Mouse (Mus musculus) layer of hippocampus, adult 11-12 months (tissue): ENCODE measurements around the gene Slc35d2.
"Not testable (repeated sequence)": the region's sequence is repeated elsewhere in the genome, so short reads cannot be mapped to it uniquely, and the experiment has no call there.

ENCODE experiments used
- DNase-seq: peaks from one replicate; pipeline ENCODE4 v3.0.0; 2022; ENCODE audit warnings: low spot score

Slc35d2 gene

DNA sequence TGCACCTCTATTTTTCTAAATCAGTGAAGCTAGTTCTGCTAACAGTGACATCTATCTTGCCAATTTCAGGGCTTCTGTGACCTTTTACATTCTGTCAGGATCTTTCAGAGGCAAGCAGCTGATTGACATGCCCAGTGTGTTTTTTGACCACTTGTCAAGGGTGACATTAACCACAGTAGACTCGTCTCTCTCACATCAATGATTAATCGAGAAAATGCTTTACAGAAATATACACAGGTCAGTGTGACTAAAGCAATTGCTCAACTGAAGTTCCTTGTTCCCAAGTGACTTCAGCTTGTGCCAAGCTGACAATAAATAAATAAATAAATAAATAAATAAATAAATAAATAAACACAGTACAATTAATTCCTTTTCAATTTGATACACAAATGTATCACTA is 76.9 kb downstream of the Slc35d2 start:
- DNase-seq = not testable (repeated sequence)

DNA sequence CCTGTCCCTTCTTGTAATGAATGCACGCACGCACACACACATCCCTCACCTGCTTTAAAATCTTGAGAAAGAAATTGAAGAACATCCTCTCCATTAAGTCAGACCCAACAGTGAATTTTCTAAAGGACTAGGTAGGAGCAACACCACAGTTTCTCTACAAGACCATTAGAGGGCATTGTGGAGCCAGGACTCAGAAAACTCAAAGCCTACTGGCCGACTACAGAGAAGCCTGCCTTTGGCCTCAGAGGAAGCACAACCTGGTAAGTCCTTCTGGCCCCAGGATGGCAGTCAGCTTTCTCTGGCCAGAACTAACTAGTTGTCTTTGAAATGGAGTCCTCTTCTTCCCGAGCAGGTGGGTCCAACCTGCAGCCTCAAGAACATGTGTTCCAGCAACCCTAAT is 78.3 kb downstream of the Slc35d2 start:
- no peak for DNase-seq

DNA sequence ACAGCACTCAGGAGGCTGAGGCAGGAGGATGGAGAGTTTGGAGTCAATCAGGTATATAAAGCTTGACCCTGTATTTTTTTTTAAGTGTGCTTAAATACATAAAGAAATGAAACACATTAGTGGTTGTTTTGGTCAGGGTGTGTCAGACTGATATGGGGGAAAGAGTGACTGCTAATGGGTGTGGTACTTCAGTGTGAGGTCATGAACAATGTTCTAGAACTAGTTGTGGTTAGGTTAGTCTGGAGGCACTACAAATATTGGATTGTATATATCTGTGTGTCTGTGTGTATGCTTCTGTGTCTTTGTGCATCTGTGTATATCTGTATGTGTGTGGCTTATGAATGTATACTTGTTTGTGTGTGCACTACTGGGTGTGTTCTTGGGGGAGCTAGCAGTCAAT is 79.6 kb downstream of the Slc35d2 start:
- no peak for DNase-seq

DNA sequence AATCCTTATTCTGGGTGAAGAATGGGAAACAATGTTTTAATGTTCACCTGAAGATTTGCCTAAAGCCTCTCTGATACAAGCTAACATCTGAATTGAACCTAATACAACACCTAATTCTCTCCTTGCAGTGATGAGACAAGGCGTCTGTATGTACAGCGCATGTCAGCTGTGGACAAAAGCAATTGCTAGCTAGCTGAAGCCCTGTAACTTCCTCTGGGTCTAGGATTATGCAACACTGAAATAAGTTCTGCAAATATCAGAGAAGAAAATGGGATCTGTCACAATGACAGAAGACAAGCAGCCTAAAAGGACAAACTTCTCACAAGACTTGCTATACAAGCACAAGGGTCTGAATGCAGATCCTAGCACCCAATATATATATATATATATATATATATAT is 80.7 kb downstream of the Slc35d2 start:
- DNase-seq = no peak
